Mouse (Mus musculus) bone marrow, adult 2 months (tissue): ENCODE results near the gene Hoxd9.

ENCODE experiments used
- CTCF ChIP-seq: fragments of 200-500 bp; IDR thresholded peaks from 2 replicates; pipeline ENCODE4 v1.5.1; 2011; ENCODE audit warnings: low read length, control low read depth; ENCODE audit not compliant: control insufficient read depth, insufficient read depth
- POLR2A ChIP-seq: fragments of 200-500 bp; IDR thresholded peaks from 2 replicates; pipeline ENCODE4 v1.6.1; 2011; ENCODE audit warnings: low read depth, mild to moderate bottlenecking, control low read depth, low read length, borderline replicate concordance; ENCODE audit not compliant: control insufficient read depth

GRCm38 (mm10) chr2:74748436-74748995 is 51.0 kb downstream of the Hoxd9 start:
- no peak for TF ChIP-seq CTCF
- no peak for TF ChIP-seq POLR2A
